9 mouse cellular contexts compared by ENCODE assay signal in the genomic region with DNA sequence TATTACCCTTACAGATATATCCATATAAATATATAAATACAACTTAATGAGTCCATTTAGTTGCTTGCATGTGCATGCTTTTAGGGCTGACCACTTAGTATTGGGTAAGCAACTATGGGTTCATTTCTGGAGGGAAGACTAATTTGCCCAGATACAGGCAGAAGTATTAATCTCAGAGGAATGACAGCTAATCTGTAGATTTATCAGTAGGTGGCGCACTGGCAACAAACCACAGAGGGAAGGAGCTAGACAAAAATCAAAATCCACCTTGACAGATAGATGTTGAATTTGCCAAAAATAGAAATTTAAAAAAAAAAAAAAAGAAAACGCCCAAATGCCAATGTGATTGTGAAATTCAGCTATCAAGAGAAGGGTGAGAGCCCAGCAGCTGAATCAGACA.
DNase-seq lines count a peak whose midpoint lies in the region; ATAC-seq and TF ChIP-seq lines count a peak whose summit lies in the region.
"Had no signal": no experiment of that assay in that cellular context is flagged by ENCODE, and none has a peak within 500 bp of the region (broad histone marks: within the 10 kb centered on the region; RNA-seq: fewer than 3 reads in every experiment).

No protein-coding gene starts in this region.

- ATAC-seq in intestine, postnatal 0 days, result no peak
- no peak for ATAC-seq in intestine, embryonic 15.5 days
- ATAC-seq in midbrain, postnatal 0 days (ENCODE audit: low FRiP score), result no peak
- no peak for ATAC-seq in midbrain, embryonic 15.5 days (replicated peaks)
- ATAC-seq in megakaryocyte progenitor cell, adult 5-6 weeks (replicated peaks; ENCODE audit: poor library complexity), result peak; percentile 57

- H3K4me3 ChIP-seq in intestine, postnatal 0 days (ENCODE audit: low read depth, low read length), result no peak overlapping the region
- H3K4me3 ChIP-seq in intestine, embryonic 15.5 days (replicated peaks), result no peak overlapping the region
- no peak overlapping the region for H3K4me3 ChIP-seq in midbrain, postnatal 0 days (ENCODE audit: low read depth, low read length)
- no peak overlapping the region for H3K4me3 ChIP-seq in midbrain, embryonic 15.5 days
- H3K4me3 ChIP-seq: limb, embryonic 10.5 days had no signal

- 33% methylated on average over 2 of the region's 2 CpGs for WGBS in intestine, postnatal 0 days
- WGBS in intestine, embryonic 15.5 days, result 40% methylated on average over 2 of the region's 2 CpGs
- 40% methylated on average over 2 of the region's 2 CpGs for WGBS in midbrain, postnatal 0 days
- 44% methylated on average over 2 of the region's 2 CpGs for WGBS in midbrain, embryonic 15.5 days

- no peak overlapping the region for H3K9ac ChIP-seq in intestine, postnatal 0 days (ENCODE audit: low read depth, low read length)
- no peak overlapping the region for H3K9ac ChIP-seq in intestine, embryonic 15.5 days
- H3K9ac ChIP-seq in midbrain, postnatal 0 days (replicated peaks; ENCODE audit: low read length, poor library complexity, severe bottlenecking), result no peak overlapping the region
- no peak overlapping the region for H3K9ac ChIP-seq in midbrain, embryonic 15.5 days

- peak; percentile 58 for TF ChIP-seq CTCF in intestine, postnatal 0 days (IDR thresholded peaks at IDR 0.05; ENCODE audit: low read depth)
- peak; percentile 61 for TF ChIP-seq CTCF in midbrain, postnatal 0 days (IDR thresholded peaks at IDR 0.05)

- H3K27ac ChIP-seq in intestine, postnatal 0 days (ENCODE audit: low read depth, low read length), result no peak overlapping the region
- no peak overlapping the region for H3K27ac ChIP-seq in intestine, embryonic 15.5 days
- no peak overlapping the region for H3K27ac ChIP-seq in midbrain, postnatal 0 days (ENCODE audit: low read depth, low read length)
- H3K27ac ChIP-seq in midbrain, embryonic 15.5 days, result no peak overlapping the region
- H3K27ac ChIP-seq: limb, embryonic 10.5 days had no signal

- H3K4me1 ChIP-seq in intestine, postnatal 0 days (replicated peaks; ENCODE audit: control insufficient read depth, insufficient read depth, low read length), result no peaks in the 10 kb centered on the region
- no peaks in the 10 kb centered on the region for H3K4me1 ChIP-seq in intestine, embryonic 15.5 days (replicated peaks)
- H3K4me1 ChIP-seq in midbrain, postnatal 0 days (ENCODE audit: insufficient read depth, low read length), result no peaks in the 10 kb centered on the region
- H3K4me1 ChIP-seq in midbrain, embryonic 15.5 days, result peaks cover 4% of the 10 kb centered on the region; the same call in 1 of the 2 replicates

- H3K36me3 ChIP-seq in intestine, postnatal 0 days (ENCODE audit: control insufficient read depth, insufficient read depth), result no peaks in the 10 kb centered on the region
- no peaks in the 10 kb centered on the region for H3K36me3 ChIP-seq in intestine, embryonic 15.5 days
- H3K36me3 ChIP-seq in midbrain, postnatal 0 days (ENCODE audit: insufficient read depth, low read length), result no peaks in the 10 kb centered on the region
- H3K36me3 ChIP-seq in midbrain, embryonic 15.5 days (replicated peaks), result no peaks in the 10 kb centered on the region
- H3K36me3 ChIP-seq: limb, embryonic 10.5 days had no signal

- H3K27me3 ChIP-seq in intestine, postnatal 0 days (replicated peaks; ENCODE audit: control insufficient read depth, insufficient read depth, low read length), result no peaks in the 10 kb centered on the region
- H3K27me3 ChIP-seq in intestine, embryonic 15.5 days (replicated peaks), result no peaks in the 10 kb centered on the region
- H3K27me3 ChIP-seq in midbrain, postnatal 0 days (ENCODE audit: insufficient read depth, low read length), result no peaks in the 10 kb centered on the region
- H3K27me3 ChIP-seq in midbrain, embryonic 15.5 days (replicated peaks), result no peaks in the 10 kb centered on the region

- H3K9me3 ChIP-seq in intestine, postnatal 0 days (ENCODE audit: control insufficient read depth), result no peaks in the 10 kb centered on the region
- no peaks in the 10 kb centered on the region for H3K9me3 ChIP-seq in intestine, embryonic 15.5 days
- no peaks in the 10 kb centered on the region for H3K9me3 ChIP-seq in midbrain, postnatal 0 days (ENCODE audit: low read length)
- no peaks in the 10 kb centered on the region for H3K9me3 ChIP-seq in midbrain, embryonic 15.5 days
- H3K9me3 ChIP-seq: limb, embryonic 10.5 days had no signal

- no peak overlapping the region for H3K4me2 ChIP-seq in intestine, postnatal 0 days (replicated peaks; ENCODE audit: low read depth)
- H3K4me2 ChIP-seq in intestine, embryonic 15.5 days (replicated peaks), result no peak overlapping the region
- H3K4me2 ChIP-seq in midbrain, postnatal 0 days (ENCODE audit: low read depth, low read length, poor library complexity, severe bottlenecking), result no peak overlapping the region
- H3K4me2 ChIP-seq in midbrain, embryonic 15.5 days, result no peak overlapping the region

- DNase-seq in midbrain, postnatal 0 days (ENCODE audit: low spot score), result peak; percentile 24
- peak; percentile 50 for DNase-seq in brain, adult 2 months (ENCODE audit: low read depth, low spot score)
- no peak for DNase-seq in testis, postnatal 10 days (ENCODE audit: low spot score)
- no peak for DNase-seq in adrenal gland, postnatal 36 days

Comparison
In these comparisons a context has a peak if more than half of its experiments do, and no peak if none do; other contexts are left out.
1. DNase-seq: peak in midbrain, postnatal 0 days (single experiment) and brain, adult 2 months (single experiment); none in testis, postnatal 10 days (single experiment) and adrenal gland, postnatal 36 days (0 of 2).